Mouse (Mus musculus): ENCODE measurements around the gene Rtl10. TPM values are rescaled to one million over a fixed set of nuclear protein-coding genes. Genes with fewer than 3 reads are reported as not detected.
A peak's percentile ranks its signal among the peaks of the same experiment; 100 is the strongest.

The Rtl10 gene
- 13.1 and 14.5 TPM in 2 replicates for polyA plus RNA-seq (2012; rRNA removed)

DNA sequence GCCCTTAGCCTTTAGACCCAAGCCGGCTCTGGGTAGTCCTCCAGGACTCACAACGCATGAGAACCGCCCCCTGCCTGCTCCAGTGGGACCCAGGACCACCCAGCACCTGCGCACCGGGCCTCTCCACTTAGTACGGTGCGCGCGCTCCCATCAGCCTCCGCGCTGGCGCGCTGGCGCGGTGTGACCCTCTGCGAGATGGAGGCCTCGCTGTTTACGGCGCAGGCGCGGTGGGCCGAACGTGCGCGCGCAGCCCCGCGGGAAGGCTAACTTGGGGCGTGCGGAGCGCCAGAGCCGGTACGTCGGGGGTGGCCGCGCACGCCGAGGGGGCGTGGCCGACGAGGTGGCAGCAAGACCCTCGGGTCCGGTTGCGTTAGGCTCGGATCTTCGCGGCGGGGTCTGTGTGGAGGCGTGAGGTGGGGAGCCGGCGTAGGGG is at the start of gene Rtl10, which contains the start of gene Gnb1l:
Gene Rtl10, plus strand, starts transcription at position 344 of the 433 bp plus-strand sequence.
Gene Gnb1l, plus strand, starts transcription at position 156 of the 433 bp plus-strand sequence.
- TF ChIP-seq POLR2A (IDR thresholded peaks at IDR 0.05; ENCODE audit: borderline replicate concordance, extremely low read depth, insufficient read depth, insufficient read length, poor library complexity, severe bottlenecking), result peak; percentile 91
- no peak for TF ChIP-seq CTCF (IDR thresholded peaks at IDR 0.05; ENCODE audit: borderline replicate concordance, extremely low read depth, insufficient read depth, insufficient read length)
- DNase-seq (ENCODE audit: low read depth), result peak; percentile 99

DNA sequence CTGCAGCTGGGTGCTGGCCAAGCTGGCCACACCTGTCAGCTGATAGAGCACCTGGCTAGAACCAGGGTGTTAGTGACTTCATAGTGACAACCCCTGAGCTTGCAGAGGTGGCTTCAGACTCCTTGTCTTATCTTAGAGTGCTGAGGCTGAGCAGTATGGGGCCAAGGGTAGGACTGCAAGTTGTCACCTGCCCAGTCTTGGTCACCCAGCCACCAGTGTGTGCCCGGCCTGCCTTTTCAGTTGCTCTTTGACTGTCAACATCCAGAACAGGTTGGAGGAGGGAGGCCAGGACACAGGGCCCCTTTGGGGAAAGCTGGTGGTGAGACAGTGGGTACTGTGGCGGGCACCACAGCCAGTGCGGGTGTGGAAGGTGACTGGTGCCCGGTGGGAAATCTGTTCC is 49.7 kb upstream of the Rtl10 start:
- TF ChIP-seq CTCF (IDR thresholded peaks at IDR 0.05; ENCODE audit: borderline replicate concordance, extremely low read depth, insufficient read depth, insufficient read length), result no peak
- no peak for TF ChIP-seq POLR2A (IDR thresholded peaks at IDR 0.05; ENCODE audit: borderline replicate concordance, extremely low read depth, insufficient read depth, insufficient read length, poor library complexity, severe bottlenecking)
- DNase-seq (ENCODE audit: low read depth), result no peak

DNA sequence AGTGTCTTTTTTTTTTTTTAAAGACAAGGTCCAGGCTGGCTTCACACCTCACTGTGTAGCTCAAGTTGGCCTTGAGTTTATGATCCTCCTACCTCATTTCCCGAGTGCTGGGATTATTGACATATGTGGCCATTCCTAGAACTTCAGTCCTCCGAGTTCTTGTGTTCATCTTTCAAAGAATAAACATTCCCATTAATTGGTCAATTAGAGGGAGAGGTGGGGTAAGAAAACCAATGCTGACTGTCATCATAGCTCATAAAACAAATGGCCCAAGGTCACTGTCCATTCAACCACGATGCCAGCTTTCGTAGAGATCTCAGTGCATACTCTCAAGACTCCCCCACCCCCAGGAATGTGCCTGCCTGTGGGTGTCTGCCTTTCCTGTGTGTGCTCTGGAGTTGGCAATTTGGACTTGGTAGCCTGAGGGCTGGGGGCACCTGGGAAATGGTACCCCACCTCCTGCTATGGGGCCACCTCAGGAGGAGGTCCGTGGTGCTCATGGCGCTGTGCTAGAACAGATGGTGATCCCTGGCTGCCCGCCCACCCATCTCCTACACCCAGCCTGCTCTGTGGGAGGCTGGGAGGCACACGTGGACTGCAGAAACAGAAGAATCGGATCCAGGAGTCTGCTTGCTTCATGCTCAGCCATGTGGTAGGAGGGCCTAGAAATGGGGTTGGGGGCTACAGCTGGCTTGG is 47.1 kb upstream of the Rtl10 start:
- peak; percentile 54 for DNase-seq (ENCODE audit: low read depth)
- TF ChIP-seq CTCF (IDR thresholded peaks at IDR 0.05; ENCODE audit: borderline replicate concordance, extremely low read depth, insufficient read depth, insufficient read length), result no peak
- TF ChIP-seq POLR2A (IDR thresholded peaks at IDR 0.05; ENCODE audit: borderline replicate concordance, extremely low read depth, insufficient read depth, insufficient read length, poor library complexity, severe bottlenecking), result no peak

DNA sequence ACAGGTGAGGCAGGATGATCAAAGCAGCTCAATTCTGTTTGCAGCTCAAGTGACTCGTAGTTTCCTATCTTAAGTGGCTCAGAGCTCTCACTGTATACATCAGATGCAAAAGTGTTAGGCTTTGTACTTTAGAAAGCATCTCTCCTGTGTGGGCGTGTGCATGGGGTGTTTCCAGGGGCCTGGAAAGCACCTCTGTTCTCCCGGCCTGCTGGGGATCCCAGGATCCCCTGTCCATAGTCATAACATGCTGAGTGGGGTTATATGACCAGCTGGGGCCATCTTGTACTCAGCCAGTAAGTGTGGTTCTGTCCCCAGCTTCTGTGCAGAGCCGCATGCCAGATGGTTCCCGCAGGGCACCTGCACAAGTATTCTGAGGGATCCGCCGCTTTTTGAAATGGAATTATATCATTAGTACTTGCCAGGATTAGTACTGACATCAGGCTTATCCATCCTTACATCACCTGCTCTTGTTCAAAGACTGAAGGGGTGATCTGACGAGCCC is 46.3 kb upstream of the Rtl10 start:
- no peak for TF ChIP-seq CTCF (IDR thresholded peaks at IDR 0.05; ENCODE audit: borderline replicate concordance, extremely low read depth, insufficient read depth, insufficient read length)
- TF ChIP-seq POLR2A (IDR thresholded peaks at IDR 0.05; ENCODE audit: borderline replicate concordance, extremely low read depth, insufficient read depth, insufficient read length, poor library complexity, severe bottlenecking), result no peak
- peak; percentile 34 for DNase-seq (ENCODE audit: low read depth)

DNA sequence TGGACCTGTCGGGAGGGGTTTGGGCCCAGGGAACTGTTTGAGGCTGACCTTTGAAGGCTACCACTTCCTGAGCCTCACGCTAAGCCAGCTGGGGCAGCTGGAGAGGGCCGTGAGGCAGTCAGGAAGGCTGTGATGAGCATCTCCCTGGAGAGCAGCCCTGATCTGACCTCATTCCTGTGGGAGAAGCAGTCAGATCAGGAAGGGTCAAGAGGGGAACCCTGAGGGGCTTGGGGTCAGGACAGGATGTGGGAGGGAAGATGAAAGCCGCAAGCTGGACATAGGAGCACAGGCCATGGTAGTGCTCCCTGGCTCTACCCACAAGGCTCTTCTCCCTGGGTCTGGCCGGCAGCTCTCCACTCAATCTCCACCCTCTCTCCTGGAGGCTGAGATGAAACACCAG is 44.9 kb upstream of the Rtl10 start:
- no peak for TF ChIP-seq POLR2A (IDR thresholded peaks at IDR 0.05; ENCODE audit: borderline replicate concordance, extremely low read depth, insufficient read depth, insufficient read length, poor library complexity, severe bottlenecking)
- TF ChIP-seq CTCF (IDR thresholded peaks at IDR 0.05; ENCODE audit: borderline replicate concordance, extremely low read depth, insufficient read depth, insufficient read length), result no peak
- DNase-seq (ENCODE audit: low read depth), result no peak

DNA sequence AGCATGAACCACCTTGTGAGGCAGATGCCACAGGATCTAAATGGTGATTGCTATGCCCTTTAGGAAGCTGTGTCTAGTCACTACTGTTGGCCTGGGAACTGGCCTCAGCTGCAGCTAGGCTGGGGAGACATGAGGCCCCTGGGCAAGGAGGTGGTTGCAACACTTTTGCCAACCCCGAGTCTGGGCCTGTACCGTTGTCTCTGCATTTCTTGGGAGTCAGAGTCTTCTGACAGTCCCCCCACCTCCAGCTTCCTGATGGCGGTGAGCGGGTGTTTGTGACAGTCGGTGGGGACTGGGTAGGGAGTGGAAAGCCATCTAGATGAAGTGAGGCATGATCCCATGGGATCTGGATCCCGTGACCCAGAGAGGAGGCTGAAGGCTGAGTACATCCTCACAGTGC is 43.3 kb upstream of the Rtl10 start:
- TF ChIP-seq CTCF (IDR thresholded peaks at IDR 0.05; ENCODE audit: borderline replicate concordance, extremely low read depth, insufficient read depth, insufficient read length) (no peak), POLR2A (IDR thresholded peaks at IDR 0.05; ENCODE audit: borderline replicate concordance, extremely low read depth, insufficient read depth, insufficient read length, poor library complexity, severe bottlenecking) (no peak)
- DNase-seq (ENCODE audit: low read depth), result no peak

DNA sequence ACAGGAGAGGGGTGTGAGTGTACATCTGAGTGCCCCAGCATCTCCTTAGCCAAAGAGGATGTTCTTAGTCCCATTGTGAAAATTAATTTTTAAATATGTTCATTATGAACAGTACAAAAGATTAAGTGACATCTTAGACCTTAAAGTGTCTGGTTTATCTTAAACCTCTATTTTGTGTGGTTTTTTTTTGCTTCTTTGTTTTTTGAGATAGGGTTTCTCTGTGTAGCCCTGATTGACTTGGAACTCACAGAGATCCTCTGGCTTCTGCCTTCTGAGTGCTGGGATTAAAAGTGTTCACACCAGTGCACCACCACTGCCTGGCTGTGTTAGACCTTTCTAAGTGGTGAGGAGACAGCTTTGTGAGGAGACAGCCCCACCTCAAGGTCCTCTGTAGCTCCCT is 40.0 kb upstream of the Rtl10 start:
- TF ChIP-seq POLR2A (IDR thresholded peaks at IDR 0.05; ENCODE audit: borderline replicate concordance, extremely low read depth, insufficient read depth, insufficient read length, poor library complexity, severe bottlenecking) (no peak), CTCF (IDR thresholded peaks at IDR 0.05; ENCODE audit: borderline replicate concordance, extremely low read depth, insufficient read depth, insufficient read length) (no peak)
- DNase-seq (ENCODE audit: low read depth), result no peak

DNA sequence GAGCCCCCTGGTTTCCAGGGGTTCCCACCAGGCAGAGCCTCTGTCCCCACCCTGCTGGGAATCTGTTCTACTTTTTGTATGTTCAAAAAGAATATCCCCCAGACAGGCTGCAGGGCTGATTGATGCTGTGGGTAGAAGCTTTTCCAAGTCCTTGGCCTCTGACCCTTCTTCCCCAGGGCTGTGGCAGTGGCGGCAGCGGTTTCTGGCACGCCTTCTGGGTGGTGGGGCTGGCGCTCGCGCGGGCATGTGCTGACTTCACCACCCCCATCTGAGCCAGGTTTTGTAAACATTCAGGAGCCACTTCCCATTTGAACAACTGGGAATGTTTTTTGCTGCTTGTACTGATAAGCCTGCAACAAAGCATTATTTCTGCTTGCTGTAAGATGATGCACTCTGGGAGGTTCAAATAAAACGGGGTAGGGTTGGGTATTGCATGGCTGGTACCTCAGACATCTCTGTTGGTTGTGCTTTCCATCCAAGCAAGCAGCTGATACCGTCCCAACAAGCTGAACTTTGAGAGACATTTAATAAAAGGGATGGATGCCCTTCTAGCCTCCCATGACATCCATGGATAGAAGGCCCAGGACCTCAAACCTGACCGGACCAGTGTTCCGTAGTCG is 39.3 kb upstream of the Rtl10 start:
- no peak for TF ChIP-seq POLR2A (IDR thresholded peaks at IDR 0.05; ENCODE audit: borderline replicate concordance, extremely low read depth, insufficient read depth, insufficient read length, poor library complexity, severe bottlenecking)
- TF ChIP-seq CTCF (IDR thresholded peaks at IDR 0.05; ENCODE audit: borderline replicate concordance, extremely low read depth, insufficient read depth, insufficient read length), result no peak
- DNase-seq (ENCODE audit: low read depth), result peak; percentile 34

DNA sequence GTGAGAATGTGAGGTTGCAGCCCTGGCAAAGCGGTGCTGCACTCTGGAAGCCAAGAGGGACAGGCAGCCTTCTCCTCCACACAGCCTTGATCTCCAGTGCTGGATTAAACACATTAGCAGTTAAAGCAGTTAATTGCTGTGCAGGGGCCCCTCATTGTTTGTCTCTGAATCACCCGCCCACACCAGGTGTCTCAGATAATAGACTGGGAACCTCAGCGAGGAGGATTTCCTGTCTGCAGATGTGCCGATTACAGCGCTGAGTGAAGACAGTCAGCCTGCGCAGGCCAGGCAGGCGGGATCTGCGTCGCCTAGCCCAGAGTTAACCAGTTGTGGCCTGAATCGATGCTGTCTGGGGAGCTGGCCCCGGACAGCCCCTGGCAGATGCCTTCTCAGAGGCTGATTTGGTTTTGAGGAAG is 38.7 kb upstream of the Rtl10 start:
- peak; percentile 74 for DNase-seq (ENCODE audit: low read depth)
- TF ChIP-seq CTCF (IDR thresholded peaks at IDR 0.05; ENCODE audit: borderline replicate concordance, extremely low read depth, insufficient read depth, insufficient read length) (no peak), POLR2A (IDR thresholded peaks at IDR 0.05; ENCODE audit: borderline replicate concordance, extremely low read depth, insufficient read depth, insufficient read length, poor library complexity, severe bottlenecking) (peak; percentile 14; the same call in 1 of the 2 replicates)

DNA sequence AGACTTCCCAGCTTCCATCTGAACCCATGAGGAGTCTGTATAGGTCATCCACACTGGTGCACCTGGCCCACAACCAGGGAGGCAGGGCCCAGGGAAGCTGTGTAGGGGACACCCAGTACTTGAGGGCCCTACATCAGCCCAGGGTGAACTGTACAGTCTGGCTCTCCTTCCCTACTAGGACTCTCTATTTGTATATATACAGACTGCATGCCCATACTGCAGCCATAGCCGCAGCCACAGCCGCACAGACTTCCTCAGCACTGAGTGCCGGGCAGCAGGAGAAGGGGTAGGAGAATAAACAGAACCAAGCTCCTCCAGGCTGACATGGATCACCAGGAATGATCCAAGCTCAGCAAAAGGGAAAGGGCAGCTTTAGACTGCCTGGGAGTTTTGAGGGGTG is 37.9 kb upstream of the Rtl10 start:
- no peak for TF ChIP-seq CTCF (IDR thresholded peaks at IDR 0.05; ENCODE audit: borderline replicate concordance, extremely low read depth, insufficient read depth, insufficient read length)
- no peak for TF ChIP-seq POLR2A (IDR thresholded peaks at IDR 0.05; ENCODE audit: borderline replicate concordance, extremely low read depth, insufficient read depth, insufficient read length, poor library complexity, severe bottlenecking)
- no peak for DNase-seq (ENCODE audit: low read depth)

DNA sequence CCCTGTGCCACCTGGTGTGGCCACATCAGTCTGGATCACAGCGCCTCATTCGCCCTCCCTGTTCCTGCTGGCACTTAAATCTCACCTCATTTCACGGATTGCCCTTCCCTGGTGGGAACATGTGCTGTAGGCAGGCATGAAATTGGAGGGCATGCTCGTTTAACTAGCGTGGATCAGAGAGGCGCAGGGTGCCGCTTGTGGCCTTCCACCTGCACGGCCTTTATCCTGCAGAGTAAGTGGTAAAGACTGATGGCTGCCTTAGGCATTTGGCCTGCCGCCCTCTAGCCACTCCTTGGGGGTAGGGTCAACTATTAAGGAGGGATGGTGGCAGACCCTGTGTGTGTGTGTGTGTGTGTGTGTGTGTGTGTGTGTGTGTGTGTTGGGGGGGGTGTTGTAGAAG is 36.7 kb upstream of the Rtl10 start:
- TF ChIP-seq POLR2A (IDR thresholded peaks at IDR 0.05; ENCODE audit: borderline replicate concordance, extremely low read depth, insufficient read depth, insufficient read length, poor library complexity, severe bottlenecking) (no peak), CTCF (IDR thresholded peaks at IDR 0.05; ENCODE audit: borderline replicate concordance, extremely low read depth, insufficient read depth, insufficient read length) (no peak)

More for the DNA sequence above, 36.7 kb upstream of the Rtl10 start:
- no peak for DNase-seq (ENCODE audit: low read depth)

Data from brain, embryonic 14.5 days (tissue).